Mouse (Mus musculus) kidney, postnatal 14 days (tissue): ENCODE measurements around the gene Scn8a.

Source experiments
- DNase-seq: peaks from one replicate; pipeline ENCODE4 v3.0.0; 2022; ENCODE audit warnings: mixed read lengths

The Scn8a gene

DNA sequence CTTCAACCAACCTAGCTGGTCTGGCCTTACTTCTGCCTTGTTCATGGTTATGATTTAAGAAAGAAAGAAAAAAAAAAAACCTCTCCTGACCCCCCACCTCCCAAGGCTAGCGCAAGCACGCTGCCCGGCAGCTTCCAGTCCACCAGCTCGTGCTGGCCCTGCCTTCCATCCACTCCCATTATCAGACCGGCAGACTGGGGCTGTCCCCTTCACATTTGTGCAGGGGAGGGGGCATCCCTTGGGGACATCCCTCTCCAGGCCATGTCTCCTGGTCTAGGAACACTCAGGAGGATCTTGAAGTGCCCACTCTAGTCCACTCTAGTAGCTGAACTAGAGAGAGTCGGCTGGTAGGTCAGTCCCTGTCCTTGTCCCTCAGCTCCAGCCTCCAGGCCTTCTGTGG, 174.9 kb downstream of the Scn8a start:
- no peak for DNase-seq

DNA sequence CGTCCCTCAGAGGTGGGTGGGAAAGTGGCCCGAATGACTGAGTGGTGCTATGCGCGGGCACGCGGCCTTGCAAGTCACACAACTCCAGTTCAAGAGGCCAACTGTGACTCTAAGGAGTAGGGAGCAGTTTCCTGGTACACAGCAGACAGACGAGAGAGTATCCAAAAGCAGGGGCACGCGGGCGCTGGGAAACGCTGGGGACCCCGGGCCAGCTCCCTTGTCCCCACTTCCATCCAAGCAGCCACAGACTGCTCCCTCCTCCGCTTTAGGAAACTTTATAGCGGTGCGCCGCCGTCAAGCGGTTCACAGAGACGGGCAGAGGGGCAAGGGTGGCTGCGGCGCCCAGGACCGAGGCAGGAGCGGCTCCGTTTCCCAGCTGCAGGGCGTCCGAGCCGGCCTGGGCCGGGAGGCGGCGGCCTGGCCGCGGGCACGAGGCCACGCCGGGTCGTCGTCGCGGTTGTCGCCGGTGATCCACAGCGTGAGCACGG, 176.4 kb downstream of the Scn8a start:
- no peak for DNase-seq

DNA sequence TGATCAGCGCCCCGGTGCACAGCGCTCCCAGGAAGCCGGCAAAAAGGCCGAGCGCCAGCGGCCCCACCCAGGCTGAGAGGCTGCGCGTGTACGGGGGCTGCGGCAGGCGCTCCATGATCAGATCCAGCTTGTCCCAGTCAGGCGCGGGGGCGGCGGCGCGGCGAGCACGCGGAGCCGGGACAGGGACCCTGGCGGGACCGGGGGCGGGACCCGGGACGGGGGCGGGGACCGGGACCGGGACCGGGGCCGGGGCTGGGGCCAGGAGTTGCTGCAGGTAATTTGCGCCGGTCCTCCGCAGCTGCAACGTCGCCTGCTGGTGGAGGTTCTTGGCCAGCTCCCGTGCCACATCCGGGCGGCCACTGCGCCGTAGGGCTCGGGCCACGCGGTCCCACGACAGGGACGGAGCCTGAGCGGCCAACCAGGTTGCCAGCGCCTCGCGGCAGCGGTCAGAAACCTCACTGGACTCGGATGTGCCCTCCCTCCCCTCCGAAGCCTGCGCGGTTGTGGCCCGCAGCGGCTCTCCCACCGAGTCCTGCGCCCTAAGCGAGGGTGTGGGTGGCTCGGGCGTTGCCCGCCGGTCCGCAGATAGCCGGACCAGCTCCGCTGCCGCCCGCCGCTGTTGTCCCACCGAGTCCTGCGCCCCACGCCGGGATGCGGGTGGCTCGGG, 177.0 kb downstream of the Scn8a start:
- DNase-seq = peak; percentile 61

DNA sequence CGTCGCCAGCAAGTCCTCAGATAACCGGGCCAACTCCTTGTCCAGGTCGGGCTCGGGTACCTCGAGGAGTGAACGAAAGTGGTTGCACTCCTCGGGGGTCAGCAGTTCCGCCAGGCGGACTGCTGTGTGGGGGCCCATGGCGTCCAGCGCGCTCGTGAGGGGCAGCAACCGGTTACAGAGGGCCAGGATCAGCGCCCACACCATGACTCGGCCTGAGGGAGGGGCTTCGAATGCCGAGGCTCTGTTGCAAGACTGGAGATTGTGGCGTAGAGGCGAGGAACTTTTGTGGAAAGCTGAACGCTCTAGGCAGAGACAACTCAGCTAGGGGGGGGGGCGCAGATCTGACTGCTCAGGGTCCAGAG, 177.5 kb downstream of the Scn8a start, which contains the start of gene Gm47841:
Gm47841 (minus strand) TSS at position 204 of the 362 bp plus-strand sequence.
- no peak for DNase-seq

DNA sequence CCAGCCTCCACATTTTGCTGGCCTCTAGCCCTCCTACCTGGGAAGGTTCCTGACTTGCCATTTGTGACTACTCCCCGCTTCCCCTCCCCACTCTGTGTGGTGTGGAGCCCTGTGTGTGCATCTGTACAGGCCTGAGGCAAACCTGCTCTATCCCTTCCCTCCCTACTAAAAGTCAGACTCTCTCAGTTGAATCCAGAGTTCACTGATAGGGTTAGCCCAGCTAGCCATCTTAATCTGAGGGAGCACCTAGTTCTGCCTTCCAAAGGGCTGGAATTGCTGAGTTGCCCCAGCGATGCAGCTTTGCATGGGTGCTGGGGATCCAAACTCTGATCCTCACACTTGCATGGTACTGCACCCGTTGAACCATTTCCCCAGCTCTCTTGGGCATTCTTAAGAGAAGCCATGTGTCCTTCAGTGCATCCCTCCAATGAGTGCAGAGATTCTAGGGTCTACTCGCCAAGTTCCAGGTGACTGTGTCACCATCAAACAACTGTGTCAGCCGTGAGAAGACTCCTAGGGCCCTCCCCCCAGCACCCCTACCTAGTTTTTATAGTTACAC, 178.8 kb downstream of the Scn8a start:
- DNase-seq = no peak

DNA sequence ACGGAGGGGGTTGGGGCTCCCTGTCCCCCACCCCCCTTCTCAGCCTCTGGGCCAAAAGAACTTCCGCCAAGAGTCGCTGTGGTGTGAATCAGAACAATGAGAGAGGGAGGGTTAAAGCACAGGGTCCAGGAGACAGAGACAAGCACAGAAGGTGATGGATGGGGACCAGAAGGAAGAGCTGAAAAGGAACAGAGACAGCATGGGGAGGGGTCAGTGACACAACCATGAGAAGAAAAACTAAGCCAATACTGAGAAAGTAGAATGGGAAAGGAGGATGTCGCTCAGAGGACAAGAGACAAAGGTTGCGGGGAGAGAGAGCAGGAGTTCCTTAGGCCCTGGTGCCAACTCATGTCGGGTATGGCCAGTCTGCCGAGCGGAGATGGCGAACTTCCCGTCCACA, 182.2 kb downstream of the Scn8a start:
- DNase-seq = no peak

DNA sequence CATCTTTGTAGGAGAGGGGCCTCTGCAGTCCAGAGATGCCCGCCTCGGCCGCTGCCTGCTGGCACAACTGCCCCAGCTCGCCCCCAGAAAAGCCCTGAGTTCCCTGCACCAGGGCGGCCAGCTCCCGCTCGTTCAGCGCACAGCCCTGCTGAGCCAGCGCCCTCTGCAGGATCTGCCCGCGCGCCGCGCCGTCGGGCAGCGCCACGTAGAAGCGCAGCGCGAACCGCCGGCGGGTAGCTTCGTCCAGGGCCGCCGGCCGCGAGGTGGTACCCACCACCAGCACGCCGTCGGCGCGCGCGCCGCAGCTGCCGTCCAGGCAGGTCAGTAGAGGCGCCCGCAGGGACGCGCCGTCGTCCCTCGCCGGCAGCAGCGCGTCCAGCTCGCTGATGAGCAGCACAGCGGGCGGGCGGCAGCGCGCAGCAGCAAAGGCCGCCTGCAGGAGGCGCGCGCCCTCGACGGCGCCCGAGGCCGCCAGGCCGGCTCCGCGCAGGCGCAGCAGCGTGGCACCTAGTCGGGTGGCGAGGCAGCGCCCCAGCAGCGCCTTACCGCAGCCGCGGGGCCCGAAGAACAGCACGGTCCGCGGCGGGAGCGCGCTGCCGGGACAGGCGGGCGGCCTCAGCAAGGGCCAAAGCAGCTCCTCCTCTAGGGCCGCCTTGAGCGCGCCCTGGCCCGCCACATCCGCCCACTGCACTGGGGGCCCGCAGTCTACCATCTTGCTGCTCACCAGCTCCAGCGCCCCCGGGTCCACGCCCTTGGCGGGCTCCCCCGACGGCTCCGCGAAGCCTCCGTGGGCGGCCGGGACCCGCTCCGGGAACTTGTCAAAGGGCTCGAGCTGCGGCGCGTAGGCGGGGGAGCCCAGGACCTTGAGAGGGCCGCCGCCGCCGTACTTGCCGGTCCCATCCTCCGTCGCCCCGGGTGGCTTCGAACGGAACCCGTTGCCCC, 183.2 kb downstream of the Scn8a start:
- DNase-seq = no peak

DNA sequence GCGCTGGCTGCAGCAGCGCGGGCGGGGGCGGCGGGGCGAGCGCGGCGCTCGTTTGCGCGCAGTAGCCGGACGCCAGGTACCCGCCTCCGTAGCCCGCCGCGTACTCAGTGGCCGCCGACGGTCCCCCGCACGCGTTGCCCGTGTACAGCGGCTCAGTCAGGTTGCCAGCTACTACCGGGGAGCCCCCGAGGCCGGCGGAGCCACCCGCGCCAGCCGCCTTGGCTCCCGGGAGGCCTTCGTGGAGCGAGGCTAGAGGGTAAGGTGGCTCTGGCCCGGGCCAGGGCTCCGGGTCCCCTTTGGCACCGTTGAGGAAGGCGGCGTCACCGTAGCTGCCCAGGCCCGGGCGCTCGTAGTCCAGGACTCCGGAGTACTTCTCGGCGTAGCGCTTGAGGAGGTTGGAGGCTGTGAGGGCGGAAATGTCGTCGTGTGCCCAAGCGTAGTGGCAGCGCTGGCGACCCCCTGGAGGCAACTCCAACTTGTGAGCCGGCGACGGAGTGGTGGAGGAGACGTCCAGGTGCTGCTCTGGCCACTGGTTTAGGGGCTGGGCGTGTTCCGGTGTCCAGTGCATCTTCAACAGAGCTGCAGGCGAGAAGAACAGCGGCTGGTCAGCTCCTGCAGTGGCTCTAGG, 184.3 kb downstream of the Scn8a start:
- DNase-seq = no peak

DNA sequence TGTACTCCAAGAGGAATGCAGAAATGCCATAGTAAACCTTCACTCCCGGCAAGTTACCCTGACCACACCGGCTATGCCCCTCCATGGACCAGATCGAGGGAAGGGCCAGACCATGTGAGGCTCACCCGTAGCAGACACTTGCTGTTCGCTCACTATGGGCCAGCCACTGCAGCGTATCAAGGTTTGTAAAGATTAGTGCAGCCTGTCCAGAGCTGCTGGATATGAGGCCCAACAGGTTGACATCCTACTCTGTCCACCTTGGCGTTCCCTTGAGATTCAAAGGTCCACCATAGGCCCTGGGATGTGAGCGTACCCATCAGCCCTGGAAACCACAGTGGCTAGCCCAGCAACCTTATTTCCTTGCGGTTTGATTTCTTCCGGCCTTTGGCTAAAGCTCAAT, 184.9 kb downstream of the Scn8a start:
- DNase-seq = no peak

DNA sequence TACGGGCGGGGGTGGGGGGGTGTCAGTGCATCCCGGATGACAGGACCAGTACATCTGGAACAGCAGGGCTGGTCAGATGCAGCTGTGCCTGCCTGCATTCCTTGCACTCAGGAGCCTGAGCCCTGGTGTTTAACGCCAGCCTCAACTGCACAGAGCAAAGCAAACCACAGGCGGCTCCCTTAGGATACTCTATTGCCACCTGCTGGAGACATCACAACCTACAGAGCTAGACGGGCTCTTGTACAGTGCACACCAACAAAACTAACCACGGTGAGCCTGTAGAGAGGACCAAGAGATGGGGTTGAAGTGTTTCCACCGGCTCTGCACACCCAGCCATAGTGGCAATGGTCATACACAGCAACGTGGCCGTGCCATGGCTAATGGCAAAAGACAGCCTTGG, 186.6 kb downstream of the Scn8a start:
- DNase-seq = peak; percentile 68

DNA sequence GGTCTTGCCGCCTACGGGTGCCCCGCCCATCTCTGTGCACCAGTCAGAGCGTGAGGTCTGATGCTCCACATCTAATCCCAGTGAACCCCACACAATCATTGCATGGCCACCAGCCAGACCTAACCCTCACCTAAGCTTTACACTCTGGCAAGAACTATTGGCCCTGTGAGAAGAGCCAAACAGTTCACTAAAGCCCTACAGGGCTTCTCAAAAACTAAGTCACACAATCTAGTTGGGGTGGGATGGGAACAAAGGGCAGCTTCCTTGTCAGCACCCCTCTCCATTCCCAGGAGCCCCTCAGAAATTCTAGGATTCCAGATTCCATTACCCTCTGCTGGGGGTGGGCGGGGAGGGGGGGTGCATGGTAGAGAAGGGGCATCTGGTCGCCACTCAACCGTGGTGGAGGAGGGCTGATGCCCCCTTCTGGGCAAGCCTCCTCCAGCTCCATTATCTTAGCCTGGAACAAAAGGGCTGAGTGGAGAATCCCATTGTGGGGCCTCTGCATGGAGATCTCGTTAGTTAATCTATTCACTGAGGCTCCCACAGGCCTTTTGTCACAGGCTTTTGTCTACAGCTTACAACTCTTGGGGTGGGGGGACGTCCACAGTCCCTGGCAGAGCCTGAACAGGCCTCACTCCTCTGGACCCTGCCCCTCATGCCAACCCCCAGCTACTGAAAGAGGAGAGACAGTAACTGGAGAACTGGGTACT, 190.1 kb downstream of the Scn8a start:
- no peak for DNase-seq

DNA sequence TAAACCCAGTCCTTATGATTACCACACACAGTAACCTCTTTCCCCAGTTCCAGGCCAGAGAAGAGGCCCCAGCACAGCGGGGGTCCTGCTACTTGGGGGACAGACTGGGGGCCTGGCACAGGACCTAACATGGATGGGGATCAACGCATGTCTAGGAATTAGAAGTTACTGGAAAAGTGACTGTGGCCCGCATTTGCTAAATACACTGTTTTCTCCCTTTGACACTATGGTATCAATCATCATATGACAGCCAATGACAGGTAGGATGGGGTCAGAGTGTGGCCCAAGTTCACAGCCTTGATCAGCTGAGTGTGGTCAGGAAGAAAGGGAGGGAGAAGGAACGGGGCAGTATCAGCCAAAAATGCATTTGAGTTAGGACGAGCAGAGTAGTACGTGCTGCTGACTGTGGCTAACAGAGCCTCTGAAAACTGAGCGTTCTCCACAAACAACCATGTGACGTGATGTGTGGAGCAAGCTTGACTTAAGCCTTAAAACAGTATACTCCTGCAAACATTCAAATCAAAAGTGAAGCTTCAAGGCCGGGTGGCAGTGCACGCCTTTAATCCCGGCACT, 190.7 kb downstream of the Scn8a start:
- no peak for DNase-seq

DNA sequence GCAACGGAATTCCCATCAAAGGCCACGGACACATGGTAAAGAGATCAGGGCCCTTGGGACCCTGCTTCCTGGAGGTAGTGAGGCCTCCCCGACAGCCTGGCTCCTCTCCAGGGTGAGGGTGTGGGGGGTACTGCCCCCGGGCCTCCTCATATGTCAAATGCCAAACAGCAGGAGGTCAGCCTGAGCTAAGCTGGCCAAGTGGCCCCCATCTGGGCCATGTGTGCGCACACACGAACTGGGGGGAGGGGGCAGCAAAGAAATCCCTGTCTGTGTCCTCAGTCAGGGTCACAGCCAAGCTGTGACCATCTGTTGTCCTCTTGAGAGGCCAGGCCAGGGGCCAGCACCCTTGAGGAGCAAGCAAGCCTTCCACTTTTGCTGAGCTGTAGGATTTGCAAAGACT, 195.4 kb downstream of the Scn8a start:
- DNase-seq = peak; percentile 57

DNA sequence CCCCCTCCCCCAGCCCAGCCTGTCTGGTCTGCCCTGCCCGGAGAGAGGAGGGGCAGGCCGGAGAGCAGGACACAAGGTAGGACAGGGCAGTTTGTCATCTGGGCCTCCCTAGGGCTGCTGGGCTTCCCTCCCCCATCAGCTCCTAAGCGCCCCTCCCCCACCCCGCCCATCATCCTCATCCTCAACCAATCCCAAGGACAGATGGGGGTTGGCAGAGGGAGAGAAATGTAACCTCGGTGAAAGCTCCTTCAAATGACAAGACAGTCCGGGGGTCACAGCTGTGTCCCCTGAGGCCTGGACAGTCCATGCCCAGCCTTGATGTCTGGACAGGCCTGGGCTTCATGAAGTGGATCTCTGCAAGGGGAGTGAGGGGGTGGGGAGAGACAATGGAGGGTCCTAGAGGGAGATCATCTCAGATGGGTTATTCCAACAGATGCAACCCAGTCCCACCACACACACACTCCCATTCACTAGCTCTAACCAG, 196.7 kb downstream of the Scn8a start:
- DNase-seq = no peak

DNA sequence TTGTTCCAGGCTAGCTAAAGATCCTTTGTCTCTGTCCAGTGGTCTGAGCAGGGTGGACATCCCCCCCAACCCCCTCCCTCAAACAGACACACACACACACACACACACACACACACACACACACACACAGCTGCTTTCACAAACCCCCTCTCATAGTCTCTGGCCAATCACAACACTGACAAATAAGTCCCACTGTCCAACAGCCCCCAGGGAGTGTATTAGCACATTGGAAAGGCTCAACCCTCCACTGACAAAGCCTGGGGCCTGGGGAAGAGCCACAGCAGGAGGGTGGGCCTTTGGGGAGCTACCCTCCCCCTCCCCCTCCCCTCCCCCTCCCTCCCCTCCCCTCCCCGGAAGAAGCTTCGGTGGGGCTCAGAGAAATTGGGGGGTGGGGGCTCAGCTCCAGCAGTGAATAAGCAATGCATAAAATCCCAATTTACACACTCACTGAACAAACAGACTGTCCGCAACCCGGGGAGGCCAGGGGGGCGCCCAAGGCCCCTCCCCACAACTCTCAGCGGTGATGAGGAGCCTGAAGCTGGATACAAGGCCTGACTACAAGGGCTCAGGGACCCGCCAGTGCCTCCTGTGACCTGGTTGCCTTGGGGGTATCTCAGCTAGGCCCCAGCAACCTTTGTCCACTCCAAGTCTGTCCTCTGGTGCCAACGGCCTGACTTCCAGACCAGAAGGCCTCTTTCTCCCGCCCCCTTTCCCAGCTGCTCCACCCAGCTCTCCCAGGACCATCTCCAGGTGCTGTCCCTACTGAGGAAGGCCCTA, 197.4 kb downstream of the Scn8a start:
- DNase-seq = peak; percentile 67

DNA sequence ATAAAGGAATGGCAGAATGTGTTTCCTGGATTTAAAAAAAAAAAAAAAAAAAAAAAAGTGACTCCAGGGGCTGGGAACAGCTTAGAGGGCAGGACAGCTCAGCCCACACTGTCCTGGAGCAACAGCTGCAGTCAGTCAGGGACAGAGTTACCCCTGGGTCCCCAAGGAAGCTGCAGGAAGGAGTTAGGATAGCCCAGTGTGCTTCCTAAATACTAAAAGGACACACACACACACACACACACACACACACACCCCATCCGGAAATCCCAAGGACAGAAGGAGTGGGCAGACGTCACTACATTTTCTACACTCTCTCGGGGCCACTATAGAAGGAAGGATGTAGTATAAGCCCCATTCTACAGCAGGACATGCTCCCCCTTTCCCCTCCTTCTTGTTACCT, 198.4 kb downstream of the Scn8a start:
- DNase-seq = peak; percentile 74

DNA sequence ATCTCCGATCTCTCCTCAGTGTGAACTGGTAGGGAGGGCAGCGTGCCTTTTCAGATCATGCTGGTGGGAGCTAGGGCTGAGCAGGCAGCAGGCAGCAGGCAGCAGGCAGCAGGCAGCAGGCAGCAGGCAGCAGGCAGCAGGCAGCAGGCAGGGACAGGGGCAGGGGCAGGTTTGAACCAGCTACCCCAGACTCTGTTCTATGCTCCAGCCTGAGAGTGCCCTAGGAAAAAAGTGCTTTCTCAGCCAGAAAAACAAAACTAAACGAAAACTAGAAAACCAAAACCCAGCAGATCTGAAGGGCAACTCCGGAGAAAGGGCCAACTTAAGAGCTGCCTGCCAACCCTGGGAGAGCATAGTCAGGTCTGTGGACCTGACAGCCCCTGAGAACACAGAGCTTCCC, 199.0 kb downstream of the Scn8a start:
- peak; percentile 58 for DNase-seq

DNA sequence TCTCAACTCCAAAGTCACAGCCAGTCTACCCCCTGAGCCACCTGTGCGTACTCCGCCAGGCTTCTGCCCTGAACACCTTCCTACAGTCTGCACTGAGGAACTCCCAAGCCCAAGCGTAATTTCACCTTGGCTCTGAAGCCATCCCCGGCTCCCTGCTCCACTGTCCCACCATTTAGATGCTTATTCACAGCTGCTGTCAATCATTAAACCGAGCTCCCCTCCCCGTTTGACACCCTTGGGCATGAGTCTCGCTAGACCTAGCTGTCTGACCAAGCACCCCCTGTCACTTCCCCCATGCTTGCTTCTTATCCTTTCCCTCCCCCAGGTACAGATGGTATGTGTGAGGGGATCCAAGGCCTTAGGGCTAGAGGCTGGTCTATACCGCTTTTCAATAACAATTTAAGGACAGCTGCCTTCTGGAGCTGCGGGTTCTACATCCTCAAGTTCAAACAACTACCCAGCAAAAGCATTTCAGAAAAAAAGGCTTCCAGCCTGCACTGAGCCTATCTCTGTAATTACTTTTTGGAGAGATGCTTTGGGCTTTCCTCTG, 200.1 kb downstream of the Scn8a start:
- peak; percentile 86 for DNase-seq

DNA sequence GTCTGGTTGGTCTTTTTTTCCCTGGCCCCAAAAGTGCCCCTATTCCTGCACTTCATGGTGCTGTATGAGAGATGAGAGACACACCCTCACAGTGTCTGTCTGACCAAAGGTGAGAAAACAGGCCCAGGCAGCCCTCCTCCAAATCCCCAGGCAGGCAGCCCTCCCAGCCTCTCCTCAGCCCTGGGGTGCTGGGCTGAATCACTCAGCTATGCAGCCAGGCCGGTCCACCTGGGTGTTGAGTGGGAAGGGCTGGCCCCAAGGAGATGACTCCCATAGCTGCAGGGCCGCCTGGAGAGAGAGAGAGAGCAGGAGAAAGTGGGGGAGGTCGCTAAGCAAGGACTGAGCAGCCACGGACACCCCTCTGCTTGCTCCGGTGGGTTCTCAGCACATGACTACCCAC, 201.1 kb downstream of the Scn8a start:
- DNase-seq = peak; percentile 77

DNA sequence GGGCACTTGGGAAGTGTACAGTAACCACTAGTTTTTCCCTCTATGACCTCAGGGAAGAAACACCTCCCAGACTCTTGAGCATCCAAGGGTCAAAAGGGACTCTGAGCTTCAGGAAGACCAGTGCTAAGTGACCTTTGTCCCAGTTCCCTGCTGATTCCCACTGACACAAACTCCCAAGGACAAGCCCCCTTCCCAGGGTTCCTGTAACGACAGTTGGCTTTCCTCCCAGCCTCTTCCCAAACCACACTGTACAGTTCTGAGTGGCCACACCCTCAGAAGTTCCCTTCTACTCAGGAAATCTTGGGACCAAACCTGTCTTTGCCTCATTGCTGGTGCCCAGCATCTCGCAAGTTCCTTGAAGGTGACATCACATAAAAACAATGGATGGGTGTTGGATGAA, 203.1 kb downstream of the Scn8a start:
- peak; percentile 57 for DNase-seq

DNA sequence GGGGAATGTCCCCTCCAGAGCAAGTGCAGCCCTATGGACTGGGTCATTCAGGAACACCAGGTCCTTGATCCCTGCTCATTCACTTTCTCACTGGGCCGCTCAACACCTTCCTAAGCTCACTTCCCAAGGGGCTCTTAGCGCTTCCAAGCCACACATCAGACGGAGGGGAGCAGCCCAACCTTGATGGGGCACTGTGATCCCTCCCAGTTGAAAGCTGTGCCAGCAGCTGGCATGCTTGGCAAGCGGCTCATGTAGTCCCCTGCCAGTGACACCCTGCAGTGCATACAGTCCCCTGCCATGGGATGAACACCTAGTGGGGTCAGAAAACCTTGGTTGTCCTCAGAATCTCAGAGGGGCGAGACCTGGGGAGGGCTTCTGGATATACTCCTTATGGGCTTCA, 204.4 kb downstream of the Scn8a start:
- DNase-seq = peak; percentile 33
